Mouse (Mus musculus) cerebellum, postnatal 36 days (tissue): ENCODE results near the gene Arl3.

Experiments used
- DNase-seq, 2 experiments: peaks; one replicate each; pipeline ENCODE4 v3.0.0; 2021 to 2022; ENCODE audit warnings: mixed read lengths in 2 of 2

The Arl3 gene

GRCm38 (mm10) chr19:46532031-46532688 is 40.8 kb downstream of the Arl3 start:
- no peak for DNase-seq

- no peak for DNase-seq
These were observed 41.6 kb downstream of the Arl3 start for GRCm38 (mm10) chr19:46531071-46532030.

GRCm38 (mm10) chr19:46530449-46530990 is 42.5 kb downstream of the Arl3 start:
- no peak for DNase-seq

- no peak for DNase-seq
These were observed 43.2 kb downstream of the Arl3 start for GRCm38 (mm10) chr19:46529601-46530448.

GRCm38 (mm10) chr19:46528529-46529213 is 44.3 kb downstream of the Arl3 start:
- DNase-seq: peak; percentile 61 to 63

GRCm38 (mm10) chr19:46527632-46528528 is 45.1 kb downstream of the Arl3 start:
- DNase-seq: peak in 1 of 2 experiments; percentile 21

GRCm38 (mm10) chr19:46525691-46526631 is 47.0 kb downstream of the Arl3 start:
- peak in 1 of 2 experiments; percentile 7 for DNase-seq

GRCm38 (mm10) chr19:46524601-46525321 is 48.2 kb downstream of the Arl3 start:
- DNase-seq: peak in 1 of 2 experiments; percentile 19

GRCm38 (mm10) chr19:46524152-46524544 is 48.9 kb downstream of the Arl3 start:
- DNase-seq: no peak

- peak; percentile 37 to 40 for DNase-seq
These were observed 49.4 kb downstream of the Arl3 start for GRCm38 (mm10) chr19:46523480-46524151.

GRCm38 (mm10) chr19:46523131-46523479 is 49.9 kb downstream of the Arl3 start:
- peak in 1 of 2 experiments; percentile 21 for DNase-seq

GRCm38 (mm10) chr19:46522433-46523044 is 50.5 kb downstream of the Arl3 start:
- peak in 1 of 2 experiments; percentile 3 for DNase-seq

- no peak for DNase-seq
These were observed 51.3 kb downstream of the Arl3 start for GRCm38 (mm10) chr19:46521698-46522097.

- DNase-seq: peak in 1 of 2 experiments; percentile 4
These were observed 54.0 kb downstream of the Arl3 start for GRCm38 (mm10) chr19:46518828-46519621.

- no peak for DNase-seq
These were observed 54.6 kb downstream of the Arl3 start for GRCm38 (mm10) chr19:46518352-46518787.

- no peak for DNase-seq
These were observed 55.3 kb downstream of the Arl3 start for GRCm38 (mm10) chr19:46517529-46518351.
